Mouse (Mus musculus) embryonic fibroblast, embryonic 13.5 days (primary cell): ENCODE data around the gene Gm12117.

ENCODE experiments used
- CTCF ChIP-seq: IDR thresholded peaks from 2 replicates; pipeline ENCODE4 v1.5.1; 2011; ENCODE audit warnings: mild to moderate bottlenecking, control low read depth, low read length, moderate library complexity, borderline replicate concordance; ENCODE audit not compliant: insufficient read depth
- POLR2A ChIP-seq: IDR thresholded peaks from 2 replicates; pipeline ENCODE4 v1.6.1; 2011; ENCODE audit warnings: low read depth, mild to moderate bottlenecking, control low read depth, low read length, moderate library complexity

GRCm38 (mm10) chr11:33226516-33226915 is 50.0 kb downstream of the Gm12117 start:
- TF ChIP-seq CTCF (no peak), POLR2A (no peak)
